Mouse (Mus musculus): ENCODE data around the gene Prkcz.

Gene Prkcz

GRCm38 (mm10) chr4:155215773-155216630, 145.2 kb downstream of the Prkcz start:
- DNase-seq, result peak; percentile 64

GRCm38 (mm10) chr4:155215203-155215602, 146.0 kb downstream of the Prkcz start:
- no peak for DNase-seq

- no peak for DNase-seq
These were observed 146.4 kb downstream of the Prkcz start for GRCm38 (mm10) chr4:155214793-155215192.

GRCm38 (mm10) chr4:155214188-155214587, 147.0 kb downstream of the Prkcz start:
- DNase-seq, result no peak

GRCm38 (mm10) chr4:155213752-155214054, 147.5 kb downstream of the Prkcz start:
- peak; percentile 61 for DNase-seq

- no peak for DNase-seq
These were observed 148.0 kb downstream of the Prkcz start for GRCm38 (mm10) chr4:155213052-155213751.
